Mouse (Mus musculus): Measurements from ENCODE around the gene Zbtb46. TPM values are rescaled to one million over a fixed set of nuclear protein-coding genes. Genes with fewer than 3 reads are reported as not detected.

Zbtb46 gene
- total RNA-seq, 2 experiments from 2014 or later, result 3.5 TPM

- no peak for DNase-seq
Measured at GRCm38 (mm10) chr2:181364487-181364859, 94.8 kb downstream of the Zbtb46 start.

DNA sequence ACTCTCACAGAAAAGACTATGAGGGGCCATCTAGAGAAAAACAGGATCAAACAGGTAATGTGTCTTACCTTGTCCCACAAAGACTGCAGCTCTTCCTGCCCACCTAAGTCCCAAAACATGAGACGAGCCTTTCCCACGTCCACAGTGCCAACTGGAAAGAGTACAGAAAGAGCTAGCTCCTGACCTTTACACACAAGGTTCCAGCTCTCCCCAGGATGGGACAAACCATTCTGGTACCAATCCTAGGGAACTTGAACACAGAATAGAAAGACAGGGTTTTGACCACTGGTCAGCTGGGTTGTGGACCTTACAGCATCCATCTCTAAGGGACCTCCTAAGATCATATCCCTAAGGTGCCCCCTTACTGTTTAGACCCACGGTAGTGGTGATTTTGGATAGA lies 95.3 kb downstream of the Zbtb46 start:
- no peak for DNase-seq

DNA sequence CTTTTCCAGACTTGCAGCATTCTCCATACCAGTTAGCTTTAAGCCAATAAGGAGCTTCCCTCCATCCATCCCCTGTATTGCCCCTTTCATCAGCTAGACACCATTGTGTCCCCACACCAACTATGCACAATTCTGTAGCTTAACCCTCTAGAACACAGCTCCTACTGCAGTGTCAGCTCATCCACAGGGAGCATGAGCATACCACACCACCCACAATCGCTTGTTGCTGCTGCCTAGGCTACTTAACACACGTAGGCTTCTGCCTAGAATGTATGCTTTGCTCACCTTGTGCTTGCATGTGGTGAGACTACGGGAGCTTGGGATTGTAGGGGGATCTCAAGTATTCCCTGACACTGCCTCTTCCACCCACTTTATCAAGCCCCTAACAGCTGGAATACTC lies 102.4 kb downstream of the Zbtb46 start:
- no peak for DNase-seq

- DNase-seq, result no peak
Measured at GRCm38 (mm10) chr2:181342766-181343165, 116.5 kb downstream of the Zbtb46 start.

DNA sequence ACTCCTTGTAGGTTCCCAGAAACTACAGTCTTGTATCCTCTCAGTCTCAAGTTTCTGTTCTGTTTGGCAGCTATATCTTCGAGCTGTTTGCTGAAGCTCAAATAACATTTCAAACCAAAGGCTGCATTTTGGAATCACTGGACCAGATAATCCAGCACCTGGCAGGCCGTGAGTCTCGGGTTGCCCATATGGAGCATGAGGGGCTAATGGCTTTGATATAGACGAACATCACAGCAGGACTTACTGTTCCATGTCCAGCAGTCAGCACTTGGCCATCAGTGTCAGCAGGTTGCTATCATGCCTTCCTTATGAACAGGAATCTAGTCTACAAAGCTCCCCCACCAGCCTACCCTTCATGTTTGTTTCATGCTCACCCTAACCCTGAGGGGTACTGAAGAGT lies 118.8 kb downstream of the Zbtb46 start:
- no peak for DNase-seq

Other genes starting within 250 kb of the Zbtb46 start
- under 1 TPM; 0.20 to 0.24 TPM for gene Srms, start 246.2 kb downstream of the Zbtb46 start, total RNA-seq (2021)
- not detected for gene Fndc11, start 239.4 kb downstream of the Zbtb46 start, total RNA-seq (2021)
- 1 to 10 TPM; 2.5 to 3.4 TPM for gene Helz2, start 217.4 kb downstream of the Zbtb46 start, total RNA-seq (2021)
- gene Gmeb2, start 171.4 kb downstream of the Zbtb46 start, total RNA-seq (2021), result 1 to 10 TPM; 6.1 to 6.3 TPM
- under 1 TPM in 1 of 2 experiments, not detected in 1; 0.32 TPM for gene Stmn3, start 144.9 kb downstream of the Zbtb46 start, total RNA-seq (2021)
- 10 to 100 TPM in 1 of 2 experiments, 1 to 10 TPM in 1; 9.9 to 14.9 TPM for gene Rtel1, start 139.7 kb downstream of the Zbtb46 start, total RNA-seq (2021)
- 10 to 100 TPM; 12.8 to 13.1 TPM for gene Zgpat, start 94.5 kb downstream of the Zbtb46 start, total RNA-seq (2021)
- gene Arfrp1, start 94.0 kb downstream of the Zbtb46 start, total RNA-seq (2021), result 10 to 100 TPM; 25.0 to 29.3 TPM
- 1 to 10 TPM; 4.2 to 5.5 TPM for gene Lime1, start 79.3 kb downstream of the Zbtb46 start, total RNA-seq (2021)
- gene Abhd16b, start 33.8 kb upstream of the Zbtb46 start, total RNA-seq (2021), result not detected
- 10 to 100 TPM; 46.1 to 48.2 TPM for gene Tpd52l2, start 37.7 kb upstream of the Zbtb46 start, total RNA-seq (2021)
- 10 to 100 TPM; 43.8 to 46.3 TPM for gene Dnajc5, start 61.1 kb upstream of the Zbtb46 start, total RNA-seq (2021)
- gene Uckl1, start 125.5 kb upstream of the Zbtb46 start, total RNA-seq (2021), result 10 to 100 TPM; 23.9 to 26.5 TPM
- gene Prpf6, start 132.4 kb upstream of the Zbtb46 start, total RNA-seq (2021), result 10 to 100 TPM; 23.2 to 28.2 TPM
- 10 to 100 TPM; 17.2 to 17.4 TPM for gene Zfp512b, start 133.4 kb upstream of the Zbtb46 start, total RNA-seq (2021)
- gene Samd10, start 139.8 kb upstream of the Zbtb46 start, total RNA-seq (2021), result 1 to 10 TPM in 1 of 2 experiments, under 1 TPM in 1; 0.97 to 1.1 TPM
- not detected for gene Gm29797, start 197.6 kb upstream of the Zbtb46 start, total RNA-seq (2021)
- 10 to 100 TPM; 10.5 to 12.7 TPM for gene Sox18, start 212.2 kb upstream of the Zbtb46 start, total RNA-seq (2021)
- gene Tcea2, start 220.9 kb upstream of the Zbtb46 start, total RNA-seq (2021), result 1 to 10 TPM; 6.0 to 7.2 TPM
- gene Rgs19, start 234.6 kb upstream of the Zbtb46 start, total RNA-seq (2021), result 1 to 10 TPM; 2.6 to 6.1 TPM
- not detected for gene Lkaaear1, start 239.0 kb upstream of the Zbtb46 start, total RNA-seq (2021)

All from gastrocnemius, postnatal 25 days (tissue).